Mouse (Mus musculus) spleen, postnatal 14 days (tissue): ENCODE results near the gene Vdac1.

Experiments
- DNase-seq, 2 experiments: peaks; one replicate each; pipeline ENCODE4 v3.0.0; 2021 to 2022; ENCODE audit warnings: low spot score in 2 of 2

Gene Vdac1

DNA sequence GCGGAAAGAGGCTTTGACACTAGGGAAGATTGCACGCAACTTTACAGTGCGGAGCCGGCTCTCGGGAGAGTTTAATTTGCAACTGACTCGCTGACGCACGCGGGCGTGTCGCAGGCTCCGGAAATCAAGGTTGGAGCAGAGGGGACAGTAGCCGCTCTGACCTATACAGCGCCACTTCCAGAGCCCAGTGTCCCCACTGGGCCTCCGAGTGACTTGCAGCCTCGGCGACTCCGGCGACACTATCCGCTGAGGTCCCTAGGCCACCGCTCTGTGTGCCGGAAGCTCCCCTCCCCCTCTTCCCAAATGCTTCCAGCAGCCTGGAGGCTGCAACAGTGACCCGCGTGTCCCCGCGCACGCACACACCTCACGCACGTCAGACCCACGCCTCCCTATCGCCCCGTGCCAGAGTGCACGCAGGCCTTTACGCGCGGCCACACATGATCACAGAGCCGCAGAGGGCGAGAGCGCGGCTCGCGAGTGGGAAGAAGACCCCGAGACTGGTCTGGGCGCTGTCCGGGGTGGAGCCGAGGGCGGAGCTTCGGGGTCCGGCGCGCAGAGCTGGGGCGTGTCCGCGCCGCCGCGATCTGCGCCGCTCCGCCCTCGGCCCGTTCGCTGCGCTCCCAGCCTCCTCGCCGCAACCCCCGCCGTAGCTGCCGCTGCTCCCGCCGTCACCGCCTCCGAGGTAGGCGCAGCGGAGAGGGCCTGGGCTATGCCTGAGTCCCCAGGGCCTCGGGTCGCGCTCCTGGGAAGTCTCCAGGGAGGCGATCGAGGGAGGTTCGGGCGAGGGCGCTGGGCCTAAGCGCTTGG lies at the start of gene Vdac1:
TSS of gene Vdac1 (plus strand) at position 390 of the 807 bp plus-strand sequence.
- peak; percentile 72 to 79 for DNase-seq

DNA sequence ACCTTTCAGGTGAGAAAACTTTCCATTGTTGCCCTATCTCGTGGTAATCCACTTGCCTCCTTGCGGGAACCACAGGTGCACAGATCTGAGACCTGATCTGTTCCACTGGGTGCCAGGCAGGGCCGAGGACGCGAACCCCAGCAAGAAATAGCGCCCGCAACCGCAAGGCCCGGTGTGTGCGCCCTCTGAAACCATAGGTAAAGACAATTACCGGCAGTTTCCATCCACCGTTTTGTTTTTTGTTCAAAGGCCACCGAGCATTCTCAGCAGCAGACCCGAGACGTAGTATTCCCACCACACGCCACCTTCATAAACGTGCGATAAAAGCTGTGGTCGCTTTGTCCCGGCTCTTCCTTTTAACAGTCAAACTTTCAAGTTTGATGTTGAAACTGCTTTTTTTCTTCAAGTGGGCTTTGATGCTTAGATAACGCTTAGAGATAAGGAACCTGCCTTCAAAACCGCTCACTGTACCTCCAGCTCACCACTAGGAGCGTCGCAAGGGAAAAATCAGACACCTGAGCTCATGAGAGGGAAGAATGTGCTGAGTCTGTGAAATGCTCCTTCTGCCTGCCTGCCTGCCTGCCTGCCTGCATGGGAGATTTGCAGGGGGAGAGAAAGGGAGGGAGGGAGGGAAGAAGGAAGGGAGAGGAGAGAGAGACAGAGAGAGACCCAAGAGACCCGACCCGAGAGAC lies 46.4 kb upstream of the Vdac1 start:
- no peak for DNase-seq

DNA sequence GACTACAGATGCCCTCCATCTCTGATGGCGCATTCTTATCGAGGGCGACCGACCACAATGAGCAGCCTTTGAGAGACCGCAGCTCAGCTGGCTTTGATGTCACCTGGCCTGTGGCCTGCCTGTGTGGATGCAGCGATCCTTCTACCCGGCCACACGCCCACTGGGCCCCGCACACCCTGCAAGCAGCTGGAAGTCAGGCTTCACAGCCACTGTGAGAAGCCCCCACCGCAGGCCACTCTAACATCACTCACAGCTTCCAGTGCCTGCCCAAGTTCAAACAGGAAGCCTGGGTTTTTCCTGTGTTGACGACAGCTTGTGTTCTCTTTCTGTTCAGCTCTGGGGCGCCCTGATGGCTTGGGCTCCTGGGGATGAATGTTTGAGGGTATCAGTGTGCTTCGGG lies 42.2 kb upstream of the Vdac1 start:
- DNase-seq = no peak

DNA sequence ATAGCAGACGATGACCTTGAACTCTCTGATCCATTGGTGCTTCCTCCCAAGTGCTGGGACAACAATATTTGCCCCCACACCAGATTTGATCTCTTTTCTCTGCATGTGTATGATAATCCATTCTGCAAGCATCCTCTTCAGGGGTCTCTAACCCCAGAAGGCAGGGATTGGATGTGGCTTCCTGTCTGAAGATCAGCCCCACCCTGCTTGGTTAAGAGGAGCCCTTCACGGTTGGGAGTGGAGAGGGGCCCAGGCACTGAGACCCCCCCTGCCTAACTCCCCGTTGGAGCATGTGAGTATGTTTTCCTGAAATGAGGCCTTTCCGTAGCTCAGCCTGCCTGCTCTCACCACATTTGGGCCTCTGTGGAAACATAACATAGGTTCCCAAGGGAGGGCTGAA lies 41.0 kb upstream of the Vdac1 start:
- no peak for DNase-seq

DNA sequence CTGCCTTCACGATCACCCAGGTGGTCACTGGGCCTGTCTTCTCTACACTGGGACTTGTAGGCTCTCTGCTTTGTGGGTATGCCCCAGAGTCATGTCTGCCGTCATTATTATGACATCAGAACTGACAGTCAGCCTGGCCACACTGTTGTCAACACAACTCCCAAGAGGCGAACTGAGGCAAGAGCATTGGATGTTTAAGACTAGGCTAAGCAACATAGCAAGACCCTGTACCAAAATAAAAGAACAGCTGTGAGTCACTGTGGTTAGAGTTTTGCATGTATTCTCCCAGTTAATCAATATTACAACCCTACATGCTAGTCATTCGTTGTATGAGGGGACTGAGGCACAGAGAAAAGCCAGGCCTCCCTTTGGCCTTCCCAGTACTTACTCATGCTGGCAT lies 40.1 kb upstream of the Vdac1 start:
- no peak for DNase-seq

DNA sequence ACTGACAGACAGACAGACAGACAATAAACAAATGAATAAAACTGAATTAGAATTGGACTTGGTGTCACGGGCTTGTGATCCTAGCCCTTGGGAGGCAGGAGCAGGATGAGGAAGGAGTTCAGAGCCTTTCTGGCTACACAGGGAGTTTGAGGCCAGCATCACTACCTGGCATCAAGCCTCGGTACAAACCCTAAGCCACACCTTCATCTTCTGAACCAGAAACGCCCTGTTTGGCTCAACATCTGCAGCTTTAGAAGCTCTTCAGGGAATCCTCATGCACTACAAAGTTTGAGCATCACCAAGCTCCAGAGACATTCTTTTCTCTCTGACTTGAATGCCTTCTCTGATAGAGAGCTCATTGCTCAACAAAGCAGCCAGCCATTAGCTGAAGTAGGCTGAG lies 39.1 kb upstream of the Vdac1 start:
- DNase-seq = no peak

DNA sequence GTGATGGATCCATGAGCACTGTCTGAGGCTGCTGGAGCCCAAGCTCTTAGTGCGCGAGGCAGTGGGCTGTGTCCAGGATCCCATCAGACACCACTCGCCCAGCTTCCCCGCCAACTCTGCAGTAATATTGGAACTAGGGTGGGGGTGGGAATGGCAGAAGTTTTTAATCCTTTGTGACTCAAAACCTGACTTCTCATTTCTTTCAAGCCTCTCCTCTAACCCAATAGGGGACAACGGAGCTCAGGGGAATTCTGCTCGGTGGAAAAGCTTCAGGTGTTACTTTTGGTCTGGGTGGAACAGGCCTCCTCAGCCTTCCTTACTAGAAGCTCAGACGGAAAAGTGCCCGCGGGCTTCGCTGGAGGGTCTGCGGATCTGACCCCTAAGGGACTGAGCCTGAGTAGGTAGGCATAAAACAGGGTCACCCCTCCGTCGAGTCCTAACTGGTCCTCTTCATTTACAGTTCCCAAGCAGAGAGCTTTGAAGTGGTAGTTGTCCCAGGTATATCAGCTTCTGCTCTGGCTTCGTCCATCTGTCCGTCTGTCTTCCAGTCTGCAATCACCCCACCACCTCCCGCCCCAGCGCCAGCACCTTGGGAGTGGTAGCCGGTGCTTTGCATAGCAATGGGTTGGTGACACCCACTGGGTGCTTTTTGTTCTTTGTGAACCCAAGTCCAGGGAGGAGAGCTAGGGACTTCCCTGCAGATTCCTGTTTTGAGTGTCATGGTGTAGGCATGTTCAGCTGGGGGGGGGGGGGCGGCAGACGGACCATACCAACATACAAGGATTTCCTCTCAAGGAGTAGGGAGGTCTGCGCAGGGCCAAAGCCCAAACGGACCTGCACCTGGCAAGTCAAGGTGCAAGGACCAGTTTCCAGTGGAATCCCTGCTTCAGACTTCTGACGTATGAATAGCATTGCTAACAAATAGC lies 36.0 kb upstream of the Vdac1 start:
- no peak for DNase-seq

DNA sequence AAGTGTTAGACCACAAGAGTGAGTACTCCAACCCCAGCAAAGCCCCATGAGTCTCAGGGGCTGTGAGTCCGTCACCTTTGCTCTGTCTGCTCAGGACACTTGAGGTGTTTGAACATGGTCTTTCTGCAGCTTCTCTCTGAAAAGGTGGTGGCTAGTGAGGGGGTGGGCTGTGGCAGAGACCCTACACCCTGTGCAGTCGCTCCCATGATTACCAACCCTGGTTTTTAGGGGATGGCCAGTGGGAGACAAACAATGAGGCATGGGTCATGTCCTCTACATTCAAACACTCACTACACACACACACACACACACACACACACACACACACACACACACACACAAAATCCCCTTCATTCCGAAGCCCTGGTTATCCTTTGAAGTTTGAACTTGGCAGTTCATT lies 33.3 kb upstream of the Vdac1 start:
- DNase-seq = no peak

DNA sequence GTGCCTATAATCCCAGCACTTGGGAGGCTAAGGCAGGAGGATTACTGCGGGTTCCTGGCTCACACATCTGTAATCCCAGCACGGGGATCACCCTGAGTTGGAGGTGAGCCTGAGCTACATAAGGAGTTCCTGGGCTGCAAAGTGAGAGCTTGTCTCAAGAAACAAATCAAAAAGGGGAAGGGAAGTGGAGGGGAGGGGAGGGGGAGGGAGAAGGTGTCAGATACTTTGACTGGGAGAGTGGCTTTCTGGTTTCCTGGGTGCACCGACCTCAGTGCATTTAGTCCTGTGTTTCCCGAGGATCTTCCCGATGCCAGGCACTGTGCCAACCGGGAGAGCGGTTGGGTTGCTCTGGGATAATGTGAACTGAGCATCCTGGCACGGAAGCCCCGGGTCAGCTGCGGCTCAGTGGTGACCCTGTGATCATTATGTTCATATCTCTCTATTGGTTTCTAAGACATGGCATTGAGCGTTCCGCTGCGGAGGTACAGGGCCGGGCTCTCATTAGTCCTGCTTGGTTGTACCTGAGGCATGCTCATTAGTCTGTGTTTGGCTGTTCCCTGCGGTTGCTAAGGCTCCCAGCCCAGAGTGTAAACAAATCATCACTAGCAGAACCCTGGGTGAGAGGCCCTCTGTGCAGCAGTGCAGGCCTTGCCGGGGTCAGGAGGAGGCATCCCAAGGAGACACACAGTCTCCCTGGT lies 28.1 kb upstream of the Vdac1 start:
- DNase-seq = no peak

DNA sequence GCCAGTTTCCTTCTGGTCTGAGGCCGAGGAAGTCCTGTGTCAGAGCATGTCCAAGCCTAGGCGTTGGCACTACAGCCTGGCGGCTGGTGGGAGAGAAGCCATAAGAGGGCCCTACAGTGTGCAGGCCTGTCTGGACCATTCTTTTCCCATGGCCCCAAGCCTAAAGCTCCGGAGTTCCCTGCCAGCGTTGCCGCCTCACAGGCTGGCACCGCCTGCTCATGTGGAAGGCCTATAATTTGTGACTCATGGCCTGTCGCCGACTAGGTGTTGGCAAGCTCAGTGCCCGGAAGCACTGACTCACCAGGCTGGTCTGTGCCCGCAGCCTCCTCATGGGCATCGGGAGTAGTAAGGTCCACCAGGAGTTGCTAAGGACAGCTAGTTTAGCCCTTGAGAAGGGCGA lies 27.0 kb upstream of the Vdac1 start:
- no peak for DNase-seq

DNA sequence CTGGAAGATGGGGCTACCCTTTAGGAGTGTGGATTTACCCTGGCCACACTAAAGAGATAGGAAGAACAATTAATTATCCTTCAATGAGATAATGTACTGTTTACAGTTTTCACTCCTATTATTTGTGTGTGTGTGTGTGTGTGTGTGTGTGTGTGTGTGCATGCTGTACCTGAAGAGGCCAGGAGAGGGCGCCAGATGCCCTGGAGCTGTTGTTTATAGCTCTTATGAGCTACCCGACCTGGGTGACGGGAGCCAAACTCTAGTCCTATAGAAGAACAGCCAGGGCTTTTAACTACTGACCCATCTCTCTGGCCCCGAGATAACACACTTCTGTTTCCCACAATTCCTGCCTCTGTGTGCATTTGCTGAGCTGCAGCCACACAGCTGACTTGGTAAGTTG lies 25.4 kb upstream of the Vdac1 start:
- DNase-seq = no peak

DNA sequence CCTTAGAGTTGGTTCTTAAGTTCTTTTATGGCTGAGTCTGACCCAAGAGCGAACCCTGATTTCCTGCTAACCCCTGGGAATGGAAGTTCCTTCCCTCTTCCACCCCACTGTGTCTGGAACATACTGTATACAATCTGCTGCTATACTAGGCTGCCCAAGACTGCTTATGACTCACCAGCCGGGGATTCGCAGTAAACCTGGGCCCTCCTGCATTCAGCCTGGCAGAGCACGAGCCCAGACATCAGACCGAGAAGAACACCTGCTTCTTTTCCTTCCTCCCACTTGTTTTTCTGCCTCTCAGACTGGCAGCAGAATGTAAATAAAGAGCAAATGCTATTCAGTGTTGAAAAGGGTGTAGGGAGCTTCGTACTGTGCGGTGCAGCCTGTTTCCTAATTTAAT lies 24.7 kb upstream of the Vdac1 start:
- no peak for DNase-seq

DNA sequence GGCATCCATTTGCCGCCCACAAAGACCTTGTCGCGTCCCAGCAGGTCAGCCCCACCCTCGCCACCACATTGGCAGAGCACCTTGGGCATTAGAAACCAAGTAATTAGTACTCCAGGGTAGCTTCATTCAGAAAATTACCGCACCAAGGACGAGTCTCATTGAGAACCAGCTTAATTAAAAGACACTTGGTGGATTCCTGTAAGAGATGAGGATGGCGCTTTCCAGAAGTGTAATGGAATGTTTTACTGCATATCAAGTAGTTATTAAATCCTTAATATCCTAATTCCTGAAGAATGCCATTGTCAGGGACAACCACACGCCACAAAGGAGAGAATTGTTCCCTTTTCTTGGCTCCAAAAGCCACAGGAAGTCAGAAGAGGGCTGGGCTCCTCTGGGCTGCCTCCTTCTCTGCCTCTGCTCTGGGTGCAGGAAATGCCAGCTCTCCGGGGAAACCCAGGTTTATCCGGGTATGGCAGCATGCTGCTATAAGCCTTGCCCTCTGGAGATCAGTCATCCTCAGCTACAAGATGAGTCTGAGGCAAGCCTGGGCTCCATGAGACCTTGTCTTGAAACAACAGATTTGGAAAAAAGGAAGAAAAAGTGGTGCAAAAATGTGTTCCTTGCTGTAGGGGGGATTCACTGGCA lies 22.9 kb upstream of the Vdac1 start:
- no peak for DNase-seq

DNA sequence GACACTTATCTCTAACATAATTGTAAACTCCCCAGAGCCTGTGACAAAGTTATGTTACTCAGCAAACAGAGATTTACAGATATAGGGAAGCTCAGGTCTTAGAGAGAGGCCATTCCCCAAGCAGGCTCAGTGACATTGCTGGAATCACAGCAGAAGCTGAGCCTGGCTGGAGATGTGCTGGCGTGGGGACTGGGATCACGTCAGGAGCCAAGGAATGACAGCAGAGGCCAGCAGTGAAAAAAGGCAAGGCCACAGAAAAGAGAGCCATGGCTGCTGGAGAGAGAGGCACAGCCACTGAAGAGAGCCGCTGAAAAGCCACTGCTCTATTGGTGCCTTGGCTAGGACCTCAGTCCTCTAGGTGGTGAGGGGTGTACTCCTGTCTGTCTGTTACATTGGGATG lies 22.3 kb upstream of the Vdac1 start:
- no peak for DNase-seq

DNA sequence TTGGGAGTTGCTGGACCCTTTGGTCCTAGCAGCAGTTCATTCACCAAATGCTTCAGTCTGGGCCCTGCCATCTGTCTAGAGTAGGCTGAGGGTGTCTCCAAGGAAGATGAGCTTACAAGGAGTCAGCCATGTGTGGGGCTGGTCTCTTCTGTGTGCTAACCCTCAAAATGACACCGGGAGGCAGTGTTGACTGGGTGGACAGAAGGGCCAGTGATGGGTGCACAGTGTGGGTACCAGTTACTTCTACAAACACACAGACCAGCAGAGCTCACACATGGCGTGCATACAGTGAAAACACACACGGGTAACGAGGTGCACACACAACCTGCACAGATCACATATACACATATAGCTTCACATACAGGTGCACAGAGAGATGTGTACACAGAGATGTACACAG lies 21.6 kb upstream of the Vdac1 start:
- no peak for DNase-seq

DNA sequence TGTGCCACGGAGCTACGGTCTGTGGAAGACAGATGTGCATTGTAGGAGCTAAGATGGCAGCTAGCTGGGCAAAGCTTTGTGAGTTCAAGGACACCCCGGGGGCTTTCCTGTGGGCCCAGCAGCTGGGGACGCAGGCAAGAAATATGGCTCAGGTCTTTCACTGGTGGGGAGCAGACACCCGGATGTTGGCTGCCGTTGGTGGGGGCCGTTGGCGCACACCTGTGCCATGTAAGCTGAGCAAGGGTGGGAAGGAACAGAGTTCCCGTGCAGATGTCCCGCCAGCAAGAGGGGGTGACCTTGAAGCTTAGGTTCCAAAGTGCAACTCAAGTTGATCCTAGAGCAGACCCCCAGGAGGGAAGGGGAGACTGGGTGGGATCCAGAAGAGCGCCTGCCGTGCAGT lies 21.1 kb upstream of the Vdac1 start:
- no peak for DNase-seq

DNA sequence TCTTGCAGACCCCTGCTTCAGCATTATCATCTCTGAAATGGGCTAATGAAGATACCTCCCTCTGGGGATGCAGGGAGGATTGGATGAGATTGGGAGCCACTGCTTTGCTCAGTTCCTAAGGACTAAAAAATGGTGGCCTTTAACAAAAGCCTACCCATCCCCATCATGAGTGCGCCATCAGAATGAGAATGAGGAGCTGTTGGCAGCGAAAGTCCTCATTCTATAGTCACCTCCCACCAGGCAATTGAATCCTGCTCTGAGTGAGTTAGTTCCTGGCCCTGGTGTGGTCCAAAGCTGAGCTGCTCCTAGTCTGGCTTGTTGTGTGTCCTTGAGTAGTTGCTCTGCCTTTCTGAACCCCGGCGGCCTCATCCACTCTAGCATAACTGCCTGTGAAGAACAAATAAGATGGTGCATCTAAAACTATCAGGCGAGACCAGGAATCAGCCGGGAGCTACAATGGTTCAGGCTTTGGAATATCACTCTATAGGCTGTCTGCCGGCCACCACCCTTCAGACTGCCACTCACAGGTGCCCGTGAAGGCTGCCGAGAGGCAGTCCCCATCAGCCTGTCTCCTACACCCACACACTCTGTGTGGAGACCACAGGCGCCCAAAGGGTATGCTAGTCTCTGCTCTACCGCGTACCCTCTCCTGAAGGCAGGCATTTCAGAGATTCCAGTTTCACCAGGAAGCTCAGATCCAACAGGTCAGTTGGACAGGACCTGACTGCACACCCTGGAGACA lies 20.4 kb upstream of the Vdac1 start:
- no peak for DNase-seq

DNA sequence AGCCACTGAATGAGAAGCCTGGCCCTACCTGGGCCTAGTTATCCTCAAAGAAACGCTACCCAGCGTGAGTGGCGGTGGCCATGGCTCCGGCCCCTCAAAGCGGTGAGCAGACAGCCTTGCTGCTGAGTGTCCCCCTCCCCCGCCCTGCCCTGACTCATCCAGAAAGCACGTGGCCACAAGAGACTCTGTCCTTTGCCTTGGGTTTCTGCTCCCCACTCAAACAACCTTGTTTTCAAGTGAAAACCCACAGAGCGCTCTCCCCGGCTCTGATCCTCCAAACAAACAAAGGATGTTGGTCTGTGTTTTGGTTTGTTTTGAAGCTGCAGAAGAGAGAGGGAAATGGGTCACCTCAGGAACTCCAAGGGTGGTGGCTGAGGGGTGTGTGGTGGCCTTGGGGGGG lies 19.7 kb upstream of the Vdac1 start:
- no peak for DNase-seq

DNA sequence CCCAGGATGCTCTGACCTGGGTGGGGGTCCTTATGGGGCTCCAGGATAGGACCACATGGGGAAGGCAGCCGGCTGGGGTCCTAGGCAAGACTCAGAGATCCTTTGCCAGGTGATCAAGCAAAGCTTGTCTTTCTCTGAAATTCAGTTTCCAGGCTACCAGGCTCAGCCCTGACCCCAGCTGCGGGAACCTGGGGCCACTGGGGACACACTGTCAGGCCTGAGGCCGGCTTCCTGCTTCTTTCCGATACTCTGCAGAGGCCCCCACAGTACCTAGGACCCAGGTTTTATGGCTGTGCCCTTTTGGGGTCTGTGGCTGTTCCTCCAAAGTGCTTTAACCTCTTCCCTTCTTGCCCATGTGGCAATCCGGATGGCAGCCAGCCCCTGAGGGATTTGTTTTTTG lies 19.2 kb upstream of the Vdac1 start:
- no peak for DNase-seq

DNA sequence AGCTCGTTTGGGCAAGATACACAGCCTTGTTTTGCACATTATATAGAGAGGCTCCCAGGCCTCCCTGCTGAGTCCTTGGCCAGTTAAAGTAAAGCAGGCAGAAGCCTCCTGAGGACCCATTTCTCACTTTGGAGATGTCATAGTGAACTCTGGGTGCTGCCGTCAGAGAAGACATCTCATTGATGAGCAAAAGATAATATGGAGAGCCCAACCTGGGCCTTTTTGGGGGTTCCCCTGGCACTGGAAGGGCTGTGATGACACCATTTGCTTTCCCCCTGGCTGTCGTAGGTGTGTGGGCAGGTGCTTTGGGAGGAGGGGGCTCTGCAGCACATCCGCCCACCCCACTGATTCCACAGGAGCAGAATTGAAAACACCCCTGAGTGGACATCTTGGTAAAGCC lies 18.4 kb upstream of the Vdac1 start:
- no peak for DNase-seq

DNA sequence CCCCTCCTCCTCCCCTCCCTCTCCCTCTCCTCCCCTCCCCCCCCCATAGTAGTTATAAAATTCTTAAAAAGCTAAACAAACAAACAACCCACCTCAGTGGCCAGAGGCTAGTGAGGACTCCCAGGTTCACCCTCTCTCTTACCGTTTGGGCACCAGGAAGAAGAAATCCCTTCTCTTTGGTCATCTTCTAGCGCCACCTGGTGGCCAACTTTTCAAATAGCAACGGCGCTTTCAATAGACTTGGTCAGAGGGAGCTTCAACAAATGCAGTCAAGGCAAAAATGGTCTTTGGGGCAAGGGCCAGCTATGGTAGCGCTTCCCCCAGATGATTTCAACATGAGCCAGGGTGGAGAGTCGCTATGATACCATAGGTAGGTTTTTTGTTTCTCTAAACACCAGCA lies 17.5 kb upstream of the Vdac1 start:
- peak; percentile 45 to 70 for DNase-seq
